Mouse (Mus musculus) lung, embryonic 14.5 days (tissue): Measurements from ENCODE around the gene 2210407C18Rik. TPM values are rescaled to one million over a fixed set of nuclear protein-coding genes. Genes with fewer than 3 reads are reported as not detected.

Experiments used
- ATAC-seq: fragments of 200-750 bp; cut with Nextera tagmentation; 2 replicates; pipeline ENCODE4 v1.8.0; 2017; ENCODE audit warnings: mild to moderate bottlenecking, moderate TSS enrichment, moderate library complexity; ENCODE audit not compliant: insufficient read depth
- DNase-seq: peaks from one replicate; pipeline ENCODE4 v3.0.0-alpha.2; 2015
- H3K27ac ChIP-seq: fragments of 300-500 bp; sonication (generic); 2 replicates; pipeline ENCODE4 v1.5.1; 2014; ENCODE audit warnings: low read depth, mild to moderate bottlenecking, moderate library complexity
- H3K27me3 ChIP-seq: fragments of 300-500 bp; sonication (generic); 2 replicates; pipeline ENCODE4 v1.6.1; 2014; ENCODE audit warnings: low read length, control low read depth; ENCODE audit not compliant: insufficient read depth
- H3K36me3 ChIP-seq: fragments of 300-500 bp; sonication (generic); 2 replicates; pipeline ENCODE4 v1.6.1; 2014; ENCODE audit warnings: control low read depth; ENCODE audit not compliant: insufficient read depth
- H3K4me1 ChIP-seq: fragments of 300-500 bp; sonication (generic); 2 replicates; pipeline ENCODE4 v1.6.1; 2014; ENCODE audit warnings: antibody characterized with exemption, control low read depth; ENCODE audit not compliant: insufficient read depth
- H3K4me2 ChIP-seq: fragments of 300-500 bp; sonication (generic); 2 replicates; pipeline ENCODE4 v1.6.1; 2014; ENCODE audit warnings: mild to moderate bottlenecking
- H3K4me3 ChIP-seq: fragments of 300-500 bp; sonication (generic); 2 replicates; pipeline ENCODE4 v1.5.1; 2014; ENCODE audit warnings: low read depth, low read length
- H3K9ac ChIP-seq: fragments of 300-500 bp; sonication (generic); 2 replicates; pipeline ENCODE4 v1.6.1; 2014
- H3K9me3 ChIP-seq: fragments of 300-500 bp; sonication (generic); 2 replicates; pipeline ENCODE4 v1.6.1; 2016; ENCODE audit warnings: low read depth, low read length, control low read depth
- CTCF ChIP-seq: IDR thresholded peaks from 2 replicates; pipeline ENCODE4 v1.5.1; 2016; ENCODE audit warnings: antibody characterized with exemption, low read depth
- WGBS: fragments of 180-500 bp; shearing (Covaris S2); extraction: QIAGEN DNeasy Blood & Tissue Kit; methylation state at CpG from one replicate; pipeline ENCODE4 v1.1.7; 2014; 5-methylcytosine and 5-hydroxymethylcytosine counted together
- polyA plus RNA-seq: library from polyadenylated mRNA; unstranded; fragments of >200 nt; fragmentation: Nextera tagmentation; extraction: Ambion mirVana; gene quantifications from 2 replicates; pipeline ENCODE4 v1.2.1, GENCODE M21; 2014

Gene 2210407C18Rik
- polyA plus RNA-seq, 1 experiment from 2014 or later, result not detected

GRCm38 (mm10) chr11:58638176-58638701 lies 22.4 kb upstream of the 2210407C18Rik start:
- Histone ChIP-seq H3K4me1 (no peaks in the 10 kb centered on the region), H3K9me3 (no peaks in the 10 kb centered on the region), H3K27me3 (peaks cover 11% of the 10 kb centered on the region), H3K27ac (no peak overlapping the region), H3K36me3 (no peaks in the 10 kb centered on the region), H3K9ac (no peak overlapping the region), H3K4me2 (no peak overlapping the region), H3K4me3 (no peak overlapping the region)
- no peak for TF ChIP-seq CTCF
- WGBS, result 51% methylated on average over 7 of the region's 7 CpGs
- ATAC-seq (no peak), DNase-seq (no peak)

GRCm38 (mm10) chr11:58636376-58636977 lies 20.6 kb upstream of the 2210407C18Rik start:
- Histone ChIP-seq H3K4me2 (no peak overlapping the region), H3K9ac (no peak overlapping the region), H3K4me3 (no peak overlapping the region), H3K9me3 (no peaks in the 10 kb centered on the region), H3K4me1 (no peaks in the 10 kb centered on the region), H3K36me3 (no peaks in the 10 kb centered on the region), H3K27ac (no peak overlapping the region), H3K27me3 (peaks cover 11% of the 10 kb centered on the region)
- peak; percentile 75 for DNase-seq
- 13% methylated on average over 4 of the region's 4 CpGs for WGBS
- peak; percentile 82 for TF ChIP-seq CTCF
- no peak for ATAC-seq

GRCm38 (mm10) chr11:58634878-58635277 lies 19.0 kb upstream of the 2210407C18Rik start:
- 60% methylated on average over 4 of the region's 4 CpGs for WGBS
- TF ChIP-seq CTCF, result no peak

GRCm38 (mm10) chr11:58630401-58630800 lies 14.5 kb upstream of the 2210407C18Rik start, which contains the start of gene Olfr323:
Gene Olfr323 (minus strand): TSS chr11:58630501.
- H3K36me3 ChIP-seq, result no peaks in the 10 kb centered on the region
- no peaks in the 10 kb centered on the region for H3K27me3 ChIP-seq
- TF ChIP-seq CTCF, result no peak
- ATAC-seq, result no peak
- H3K27ac ChIP-seq, result no peak within 1 kb of the TSS
- H3K9ac ChIP-seq, result no peak within 1 kb of the TSS
- H3K4me2 ChIP-seq, result no peak within 1 kb of the TSS
- no peaks in the 10 kb centered on the region for H3K4me1 ChIP-seq
- no peaks in the 10 kb centered on the region for H3K9me3 ChIP-seq
- H3K4me3 ChIP-seq, result no peak within 1 kb of the TSS
- DNase-seq, result no peak
- 70% methylated on average over 5 of the region's 5 CpGs for WGBS

More at GRCm38 (mm10) chr11:58634878-58635277, 19.0 kb upstream of the 2210407C18Rik start:
- H3K4me2 ChIP-seq, result no peak overlapping the region
- H3K27me3 ChIP-seq, result peaks cover under 1% of the 10 kb centered on the region; the same call in 1 of the 2 replicates
- H3K9ac ChIP-seq, result no peak overlapping the region
- no peak overlapping the region for H3K27ac ChIP-seq
- no peak for ATAC-seq
- H3K4me1 ChIP-seq, result no peaks in the 10 kb centered on the region
- H3K36me3 ChIP-seq, result no peaks in the 10 kb centered on the region
- no peak for DNase-seq
- H3K4me3 ChIP-seq, result no peak overlapping the region
- H3K9me3 ChIP-seq, result no peaks in the 10 kb centered on the region

GRCm38 (mm10) chr11:58626146-58626545 lies 10.3 kb upstream of the 2210407C18Rik start:
- H3K27me3 ChIP-seq, result no peaks in the 10 kb centered on the region
- no peaks in the 10 kb centered on the region for H3K9me3 ChIP-seq
- WGBS, result 51% methylated on average over 4 of the region's 4 CpGs
- no peak overlapping the region for H3K9ac ChIP-seq
- no peak overlapping the region for H3K27ac ChIP-seq
- TF ChIP-seq CTCF, result no peak
- no peak overlapping the region for H3K4me3 ChIP-seq
- H3K36me3 ChIP-seq, result no peaks in the 10 kb centered on the region
- no peak overlapping the region for H3K4me2 ChIP-seq
- DNase-seq, result no peak
- H3K4me1 ChIP-seq, result no peaks in the 10 kb centered on the region
- ATAC-seq, result no peak

GRCm38 (mm10) chr11:58618793-58619192 lies 2.9 kb upstream of the 2210407C18Rik start:
- Histone ChIP-seq H3K27ac (no peak overlapping the region), H3K4me1 (no peaks in the 10 kb centered on the region), H3K27me3 (no peaks in the 10 kb centered on the region), H3K4me2 (no peak overlapping the region), H3K9ac (no peak overlapping the region), H3K36me3 (no peaks in the 10 kb centered on the region), H3K9me3 (no peaks in the 10 kb centered on the region), H3K4me3 (no peak overlapping the region)
- TF ChIP-seq CTCF, result no peak
- DNase-seq (no peak), ATAC-seq (no peak)
- WGBS, result 59% methylated on average over 6 of the region's 6 CpGs

- H3K36me3 ChIP-seq, result no peaks in the 10 kb centered on the region
- ATAC-seq, result no peak
- TF ChIP-seq CTCF, result no peak
- no peak overlapping the region for H3K4me3 ChIP-seq
- H3K4me2 ChIP-seq, result no peak overlapping the region
- no peaks in the 10 kb centered on the region for H3K27me3 ChIP-seq
- H3K9me3 ChIP-seq, result no peaks in the 10 kb centered on the region
- no peak overlapping the region for H3K27ac ChIP-seq
- WGBS, result 40% methylated on average over 3 of the region's 3 CpGs
- no peaks in the 10 kb centered on the region for H3K4me1 ChIP-seq
- no peak overlapping the region for H3K9ac ChIP-seq
- no peak for DNase-seq
These were observed 2.5 kb upstream of the 2210407C18Rik start for GRCm38 (mm10) chr11:58618369-58618768.
